Mouse (Mus musculus) neutrophil, adult 5-6 weeks (primary cell): ENCODE measurements around the gene 2810006K23Rik. TPM values are rescaled to one million over a fixed set of nuclear protein-coding genes. Genes with fewer than 3 reads are reported as not detected.
A peak's percentile ranks its signal among the peaks of the same experiment; 100 is the strongest.
"Not testable (repeated sequence)": the region's sequence is repeated elsewhere in the genome, so short reads cannot be mapped to it uniquely, and the experiment has no call there.

Experiments used
- ATAC-seq: fragments of 151-379, 151-347 bp; 2 replicates; pipeline ENCODE4 v1.8.0; 2017; ENCODE audit warnings: mild to moderate bottlenecking, moderate TSS enrichment; ENCODE audit not compliant: insufficient number of reproducible peaks, poor library complexity, low FRiP score, severe bottlenecking; ENCODE audit errors: extremely low read depth
- total RNA-seq: library from RNA; stranded (forward); fragments of 200-1000 nt; gene quantifications from 2 replicates; pipeline ENCODE4 v1.2.3, GENCODE M21; 2017

The 2810006K23Rik gene
- total RNA-seq, 1 experiment from 2014 or later = 5.5 TPM

GRCm38 (mm10) chr5:124338791-124339190, 10.9 kb downstream of the 2810006K23Rik start:
- no peak for ATAC-seq

- ATAC-seq = not testable (repeated sequence)
Observed at GRCm38 (mm10) chr5:124341753-124342339, 14.0 kb downstream of the 2810006K23Rik start.

GRCm38 (mm10) chr5:124342897-124343296, 15.0 kb downstream of the 2810006K23Rik start:
- no peak for ATAC-seq

GRCm38 (mm10) chr5:124349196-124349595, 21.3 kb downstream of the 2810006K23Rik start:
- ATAC-seq = no peak

DNA sequence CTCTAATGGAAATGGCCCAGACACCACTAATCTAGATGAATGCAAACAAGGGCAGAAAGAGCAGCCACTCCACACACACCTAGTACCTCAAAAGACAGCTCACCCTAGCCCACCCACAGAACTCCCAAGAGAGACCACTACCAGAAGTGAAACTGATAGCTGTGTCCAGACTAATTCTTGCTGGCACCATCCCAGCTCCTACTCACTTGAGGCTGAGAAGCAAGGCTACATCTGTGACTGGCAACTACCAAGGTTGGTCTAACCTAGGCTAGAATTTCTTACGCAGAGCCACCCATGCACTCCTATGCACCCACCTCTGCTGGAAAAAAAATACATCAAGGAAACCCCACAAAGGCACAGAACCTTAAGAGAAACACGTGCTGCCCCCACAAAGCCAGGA, 22.5 kb downstream of the 2810006K23Rik start:
- ATAC-seq = no peak

GRCm38 (mm10) chr5:124351111-124351560, 23.2 kb downstream of the 2810006K23Rik start:
- peak; percentile 31; the same call in 1 of the 2 replicates for ATAC-seq

- no peak for ATAC-seq
Observed at GRCm38 (mm10) chr5:124351604-124352003, 23.7 kb downstream of the 2810006K23Rik start.

DNA sequence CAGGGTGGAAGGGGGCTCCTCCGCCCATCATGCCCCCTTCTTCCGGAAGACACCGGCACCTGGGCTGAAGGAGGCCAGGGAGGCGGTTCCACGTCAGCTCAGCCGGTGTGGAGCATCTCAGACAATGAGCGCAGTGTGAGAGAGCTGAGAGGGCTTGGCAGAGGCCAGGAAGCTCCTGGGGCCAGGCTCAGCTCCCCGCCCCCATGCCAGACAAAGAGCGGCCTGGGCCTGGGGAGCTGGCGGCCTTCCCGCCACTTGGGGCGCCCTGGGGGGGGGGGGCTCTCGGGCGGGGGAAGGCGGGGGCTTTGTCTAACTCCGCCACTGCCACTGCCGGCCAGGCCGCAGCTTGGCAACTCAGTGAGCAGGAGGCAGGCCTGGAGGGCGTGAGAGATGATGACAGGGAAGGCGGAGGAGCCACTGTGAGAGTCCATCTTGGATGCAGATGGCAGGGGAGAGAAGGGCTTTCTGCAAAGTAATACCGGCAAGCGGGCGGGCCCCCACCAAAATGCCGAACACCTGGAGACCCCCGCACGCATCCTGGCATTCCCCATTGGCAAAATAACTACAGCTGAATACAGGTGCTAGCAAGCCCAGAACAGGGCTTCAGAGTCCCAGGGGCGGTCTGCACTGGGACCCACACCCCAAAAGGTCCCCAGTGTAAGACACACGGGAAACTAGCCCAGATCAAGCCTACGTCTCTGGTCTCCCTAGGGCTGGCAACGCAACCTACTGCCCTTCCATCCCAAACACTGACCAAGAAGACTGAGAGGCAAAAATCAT, 24.4 kb downstream of the 2810006K23Rik start:
- ATAC-seq = peak; percentile 28

- no peak for ATAC-seq
Observed at GRCm38 (mm10) chr5:124353011-124353725, 25.3 kb downstream of the 2810006K23Rik start.

GRCm38 (mm10) chr5:124353726-124354547, 26.0 kb downstream of the 2810006K23Rik start:
- ATAC-seq = peak; percentile 38

GRCm38 (mm10) chr5:124354574-124355424, 26.9 kb downstream of the 2810006K23Rik start:
- 0 out of 2 replicates have a peak, but pooled peaks have one; percentile 16 for ATAC-seq

DNA sequence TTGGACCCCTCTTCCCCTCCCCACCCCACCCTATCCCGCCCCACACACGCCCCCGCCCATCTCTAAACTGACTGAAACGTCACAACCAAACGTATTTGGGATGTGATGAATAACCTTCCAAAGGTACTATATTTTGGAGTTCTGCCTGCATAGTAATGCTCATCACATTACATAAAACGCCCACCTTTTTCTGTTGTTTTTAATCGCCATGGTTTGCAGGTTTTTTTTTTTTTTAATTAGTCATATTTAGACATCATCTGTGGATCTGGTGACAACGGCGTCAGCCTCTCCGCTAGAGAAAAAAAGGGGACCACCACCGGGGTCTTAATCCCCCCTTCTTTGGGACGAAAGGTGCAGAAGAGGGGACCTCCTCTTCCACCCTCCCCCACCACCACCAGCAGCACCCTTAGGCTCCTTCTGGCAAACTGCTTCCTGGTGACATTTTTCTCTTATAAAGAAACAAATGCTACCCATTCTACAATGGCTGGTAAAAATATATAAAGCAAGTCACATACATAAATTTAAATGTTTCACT, 27.6 kb downstream of the 2810006K23Rik start:
- ATAC-seq = no peak

GRCm38 (mm10) chr5:124356695-124357094, 28.8 kb downstream of the 2810006K23Rik start:
- no peak for ATAC-seq

- ATAC-seq = no peak
Observed at GRCm38 (mm10) chr5:124359641-124360040, 31.8 kb downstream of the 2810006K23Rik start.

DNA sequence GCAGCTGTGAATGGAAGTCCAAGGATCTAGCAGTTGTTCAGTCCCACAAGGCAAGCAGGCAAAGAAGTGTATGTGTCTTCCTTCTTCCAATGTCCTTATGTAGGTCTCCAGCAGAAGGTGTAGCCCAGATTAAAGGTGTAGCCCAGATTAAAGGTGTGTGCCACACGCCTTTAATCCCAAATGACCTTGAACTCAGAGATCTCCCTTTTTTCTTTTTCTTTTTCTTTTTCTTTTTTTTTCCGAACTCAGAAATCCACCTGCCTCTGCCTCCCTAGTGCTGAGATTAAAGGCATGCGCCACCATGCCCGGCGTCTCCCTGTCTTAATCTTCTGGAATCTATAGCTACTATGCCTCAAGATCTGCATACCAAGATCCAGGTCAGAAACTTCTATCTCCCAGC, 35.1 kb downstream of the 2810006K23Rik start, which contains the start of gene Cdk2ap1:
TSS of gene Cdk2ap1 (minus strand) at position 101 of the 400 bp plus-strand sequence.
- not testable (repeated sequence) for ATAC-seq

GRCm38 (mm10) chr5:124364173-124364918, 36.5 kb downstream of the 2810006K23Rik start:
- ATAC-seq = no peak

DNA sequence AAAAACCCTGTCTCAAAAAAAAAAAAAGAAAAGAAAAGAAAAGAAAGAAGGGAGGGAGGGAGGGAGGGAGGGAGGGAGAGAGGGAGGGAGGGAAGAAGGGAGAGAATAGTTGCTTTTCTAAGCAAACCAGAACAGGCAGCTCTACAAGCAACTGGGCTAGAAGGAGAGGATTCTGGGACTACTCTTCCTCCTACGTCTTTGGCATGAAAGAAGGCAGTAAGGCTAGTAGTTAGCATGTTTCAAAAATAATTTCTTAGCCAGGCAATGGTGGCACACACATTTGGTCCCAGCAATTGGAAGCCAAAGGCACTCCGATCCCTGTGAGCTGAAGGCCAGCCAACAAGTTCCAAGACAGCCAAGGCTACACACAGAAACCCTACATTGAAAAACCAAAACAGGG, 37.9 kb downstream of the 2810006K23Rik start:
- no peak for ATAC-seq
